Mouse (Mus musculus) ES-Bruce4 (cell line): Measurements from ENCODE around the gene Rfc4. TPM values are rescaled to one million over a fixed set of nuclear protein-coding genes. Genes with fewer than 3 reads are reported as not detected.

Experiments used
- H3K27ac ChIP-seq: 2 replicates; pipeline ENCODE4 v1.5.1; 2012; ENCODE audit warnings: low read length, inconsistent platforms; ENCODE audit not compliant: insufficient read depth
- H3K27me3 ChIP-seq: 2 replicates; pipeline ENCODE4 v1.6.1; 2012; ENCODE audit warnings: mild to moderate bottlenecking, low read length, inconsistent platforms; ENCODE audit not compliant: control insufficient read depth, poor library complexity, insufficient read depth, severe bottlenecking
- H3K36me3 ChIP-seq: 2 replicates; pipeline ENCODE4 v1.6.1; 2012; ENCODE audit warnings: inconsistent platforms, mild to moderate bottlenecking, low read length, moderate library complexity; ENCODE audit not compliant: control insufficient read depth, poor library complexity, insufficient read depth, severe bottlenecking
- H3K4me1 ChIP-seq: one replicate; pipeline ENCODE4 v1.8.1; 2011; ENCODE audit warnings: low read length; ENCODE audit not compliant: control insufficient read depth, insufficient read depth
- H3K4me3 ChIP-seq: 2 replicates; pipeline ENCODE4 v1.5.1; 2011; ENCODE audit warnings: low read depth, mild to moderate bottlenecking, low read length
- H3K9ac ChIP-seq: 2 replicates; pipeline ENCODE4 v1.6.1; 2012; ENCODE audit warnings: low read depth, mild to moderate bottlenecking, inconsistent platforms; ENCODE audit not compliant: poor library complexity, severe bottlenecking
- H3K9me3 ChIP-seq: replicated peaks from 2 replicates; pipeline ENCODE4 v1.6.1; 2012; ENCODE audit warnings: mild to moderate bottlenecking, low read length, inconsistent platforms; ENCODE audit not compliant: control insufficient read depth, poor library complexity, insufficient read depth, severe bottlenecking
- CTCF ChIP-seq: IDR thresholded peaks from one replicate; pipeline ENCODE4 v1.8.1; 2011; ENCODE audit warnings: low read depth, low read length
- EP300 ChIP-seq: IDR thresholded peaks from 2 replicates; pipeline ENCODE4 v1.6.1; 2011; ENCODE audit warnings: low read depth, low read length; ENCODE audit not compliant: insufficient read depth
- POLR2A ChIP-seq: IDR thresholded peaks from one replicate; pipeline ENCODE4 v1.8.1; 2011; ENCODE audit warnings: low read length; ENCODE audit not compliant: insufficient read depth
- polyA plus RNA-seq: library from polyadenylated mRNA; stranded (reverse); fragments of >200 nt; gene quantifications from 2 replicates; pipeline ENCODE4 v1.2.4, GENCODE M21; 2011; ENCODE audit warnings: low read depth; ENCODE audit not compliant: missing spikeins, insufficient read depth, insufficient read length

Rfc4 gene
- polyA plus RNA-seq, 1 experiment, result 73.8 TPM

DNA sequence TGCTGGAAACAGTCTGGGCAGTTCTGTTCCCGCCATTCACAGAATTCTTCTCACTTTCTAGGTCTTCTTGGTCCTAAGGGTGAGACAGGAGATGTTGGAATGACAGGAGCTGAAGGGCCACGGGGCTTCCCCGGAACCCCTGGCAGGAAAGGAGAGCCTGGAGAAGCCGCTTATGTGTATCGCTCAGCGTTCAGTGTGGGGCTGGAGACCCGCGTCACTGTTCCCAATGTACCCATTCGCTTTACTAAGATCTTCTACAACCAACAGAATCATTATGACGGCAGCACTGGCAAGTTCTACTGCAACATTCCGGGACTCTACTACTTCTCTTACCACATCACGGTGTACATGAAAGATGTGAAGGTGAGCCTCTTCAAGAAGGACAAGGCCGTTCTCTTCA is 29.5 kb upstream of the Rfc4 start:
- Histone ChIP-seq H3K9me3 (no peaks in the 10 kb centered on the region), H3K27me3 (no peaks in the 10 kb centered on the region), H3K4me1 (no peaks in the 10 kb centered on the region), H3K9ac (no peak overlapping the region), H3K27ac (no peak overlapping the region), H3K36me3 (no peaks in the 10 kb centered on the region), H3K4me3 (no peak overlapping the region)
- TF ChIP-seq EP300 (no peak), CTCF (no peak), POLR2A (no peak)

DNA sequence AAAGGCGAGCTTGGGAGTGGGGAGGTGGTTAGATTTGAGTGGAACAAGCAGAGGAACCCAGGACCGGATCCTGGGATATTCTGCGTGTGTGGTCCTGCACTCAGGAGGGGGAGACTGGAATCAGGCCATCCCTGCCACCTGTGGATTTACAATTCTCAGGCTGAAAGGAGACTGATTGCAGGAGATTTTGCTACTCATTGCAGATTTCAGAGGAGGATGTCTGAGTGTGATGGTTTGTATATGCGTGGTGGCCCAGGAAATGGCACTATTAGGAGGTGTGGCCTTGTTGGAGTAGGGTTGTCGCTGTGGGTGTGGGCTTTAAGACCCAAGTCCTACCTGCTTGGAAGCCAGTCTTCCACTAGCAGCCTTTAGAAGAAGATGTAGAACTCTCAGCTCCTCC is 26.7 kb upstream of the Rfc4 start:
- no peaks in the 10 kb centered on the region for H3K36me3 ChIP-seq
- H3K9ac ChIP-seq, result no peak overlapping the region
- H3K9me3 ChIP-seq, result no peaks in the 10 kb centered on the region
- no peaks in the 10 kb centered on the region for H3K4me1 ChIP-seq
- no peak overlapping the region for H3K4me3 ChIP-seq
- H3K27me3 ChIP-seq, result no peaks in the 10 kb centered on the region
- TF ChIP-seq EP300 (no peak), CTCF (no peak), POLR2A (no peak)
- no peak overlapping the region for H3K27ac ChIP-seq

DNA sequence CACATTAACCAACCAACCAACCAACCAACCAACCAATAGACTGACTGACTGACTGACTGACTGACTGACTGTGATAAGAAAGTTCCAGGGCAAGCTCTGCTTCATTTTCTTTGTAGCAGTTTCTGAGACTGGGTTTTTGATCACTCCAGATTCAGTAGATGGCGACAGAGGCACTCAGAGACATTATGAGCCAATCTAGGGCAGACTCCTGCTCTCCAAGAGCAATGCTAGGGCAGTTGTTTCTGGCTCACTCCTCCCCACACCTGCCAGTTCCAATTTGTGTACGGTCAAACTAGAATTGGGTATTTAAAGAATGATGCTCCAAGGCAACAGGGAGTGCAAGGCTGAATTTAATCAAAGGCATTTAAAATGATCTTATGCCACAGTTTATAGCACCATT is 23.9 kb upstream of the Rfc4 start:
- H3K9ac ChIP-seq, result no peak overlapping the region
- H3K4me3 ChIP-seq, result no peak overlapping the region
- no peak overlapping the region for H3K27ac ChIP-seq
- no peaks in the 10 kb centered on the region for H3K36me3 ChIP-seq
- no peaks in the 10 kb centered on the region for H3K27me3 ChIP-seq
- no peak for TF ChIP-seq EP300
- no peak for TF ChIP-seq POLR2A
- TF ChIP-seq CTCF, result no peak
- H3K9me3 ChIP-seq, result no peaks in the 10 kb centered on the region
- no peaks in the 10 kb centered on the region for H3K4me1 ChIP-seq

DNA sequence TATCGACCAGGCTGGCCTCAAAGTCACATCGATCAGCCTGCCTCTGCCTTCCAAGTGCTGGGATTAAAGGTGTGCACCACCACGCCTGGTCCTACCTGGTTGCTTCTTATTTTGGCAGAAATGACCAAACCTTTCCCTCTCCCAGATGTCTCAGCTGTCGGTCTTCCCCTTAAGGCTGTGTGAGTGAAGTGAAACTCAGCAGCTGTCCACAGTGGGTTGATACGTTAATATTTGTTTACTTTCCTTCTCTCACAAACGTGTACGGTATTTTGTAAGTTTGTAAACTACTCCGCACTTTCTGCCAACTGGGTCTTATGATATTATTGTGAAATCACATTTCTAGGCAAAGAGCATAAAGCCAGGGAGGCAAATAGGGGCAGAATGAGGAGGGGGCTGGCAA is 21.9 kb upstream of the Rfc4 start:
- no peaks in the 10 kb centered on the region for H3K27me3 ChIP-seq
- no peak for TF ChIP-seq CTCF
- H3K36me3 ChIP-seq, result no peaks in the 10 kb centered on the region
- no peaks in the 10 kb centered on the region for H3K4me1 ChIP-seq
- H3K9me3 ChIP-seq, result no peaks in the 10 kb centered on the region
- H3K9ac ChIP-seq, result no peak overlapping the region
- no peak overlapping the region for H3K4me3 ChIP-seq
- H3K27ac ChIP-seq, result no peak overlapping the region

DNA sequence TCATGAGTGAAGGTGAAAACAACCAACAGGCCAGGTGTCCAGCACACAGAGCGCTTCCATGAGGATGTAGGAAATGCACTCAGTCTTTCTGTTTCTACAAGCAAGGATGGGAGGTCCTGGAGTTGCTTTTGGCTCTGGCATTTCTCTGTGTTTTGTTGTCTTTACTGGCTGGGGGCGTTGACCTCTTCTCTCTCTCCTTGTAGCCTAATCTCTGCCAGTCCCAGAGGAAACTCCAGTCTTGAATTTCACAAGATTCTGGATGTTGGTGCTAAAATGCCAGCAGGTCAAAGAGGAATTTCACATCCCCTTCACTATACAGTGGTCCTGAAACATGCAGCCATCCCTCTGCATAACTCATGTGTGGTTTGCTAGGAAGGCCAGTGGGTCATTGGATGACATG is 21.4 kb upstream of the Rfc4 start:
- no peaks in the 10 kb centered on the region for H3K4me1 ChIP-seq
- H3K27ac ChIP-seq, result no peak overlapping the region
- no peak overlapping the region for H3K4me3 ChIP-seq
- H3K9ac ChIP-seq, result no peak overlapping the region
- TF ChIP-seq POLR2A, result no peak
- TF ChIP-seq EP300, result no peak
- no peak for TF ChIP-seq CTCF
- no peaks in the 10 kb centered on the region for H3K36me3 ChIP-seq
- no peaks in the 10 kb centered on the region for H3K9me3 ChIP-seq
- no peaks in the 10 kb centered on the region for H3K27me3 ChIP-seq

- H3K36me3 ChIP-seq, result no peaks in the 10 kb centered on the region
- H3K4me1 ChIP-seq, result no peaks in the 10 kb centered on the region
- no peaks in the 10 kb centered on the region for H3K27me3 ChIP-seq
- no peak for TF ChIP-seq POLR2A
- TF ChIP-seq CTCF, result no peak
- TF ChIP-seq EP300, result no peak
- no peak within 1 kb of the TSS for H3K9ac ChIP-seq
- H3K9me3 ChIP-seq, result no peaks in the 10 kb centered on the region
- no peak within 1 kb of the TSS for H3K27ac ChIP-seq
- H3K4me3 ChIP-seq, result no peak within 1 kb of the TSS
These were observed 18.7 kb upstream of the Rfc4 start, which contains the start of gene Adipoq for GRCm38 (mm10) chr16:23146280-23146679. Gene Adipoq, plus strand, starts transcription at chr16:23146536.
